Mouse (Mus musculus): ENCODE results near the gene Zbtb16.

DNA sequence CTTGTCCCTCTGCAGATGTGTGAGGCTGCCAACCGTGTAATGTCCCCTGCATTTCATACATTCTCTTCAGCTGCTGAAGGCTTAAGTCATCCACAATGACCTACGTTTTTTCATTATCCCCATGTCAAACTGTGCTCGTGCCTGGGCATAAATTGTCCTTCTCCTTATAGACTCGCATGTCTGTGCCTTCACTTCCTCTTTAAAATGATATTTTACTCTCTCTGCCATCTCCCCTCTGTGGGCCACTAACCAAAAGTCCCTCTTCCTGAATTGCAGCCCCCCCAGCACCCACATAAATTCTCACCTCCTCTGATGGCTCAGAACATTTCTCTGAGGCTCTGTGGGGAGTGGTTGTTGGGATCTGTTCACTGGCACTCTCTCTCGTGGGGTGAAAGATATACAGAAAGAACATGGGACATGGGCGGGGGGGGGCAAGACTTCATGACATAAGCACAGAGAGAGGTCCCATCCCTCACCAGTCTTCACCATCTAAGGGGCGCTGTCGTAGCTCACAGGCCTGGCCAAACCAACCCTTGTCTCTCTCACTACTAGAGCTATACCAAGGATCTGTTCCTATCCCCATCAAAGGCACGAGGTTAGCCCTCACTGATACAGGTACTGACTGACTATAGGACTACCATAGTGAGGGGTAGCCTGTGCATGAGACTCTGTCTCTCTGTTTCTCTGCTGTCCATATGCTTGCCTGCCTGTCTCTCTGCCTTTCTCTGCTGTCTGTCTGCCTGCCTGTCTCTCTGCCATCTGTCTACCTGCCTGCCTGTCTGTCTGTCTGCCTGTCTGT is 174.6 kb downstream of the Zbtb16 start:
- TF ChIP-seq ZC3H11A (IDR thresholded peaks at IDR 0.05; ENCODE audit: borderline replicate concordance, low read depth, low read length) (no peak), ZNF384 (IDR thresholded peaks at IDR 0.05; ENCODE audit: low read depth, low read length) (no peak), CHD2 (IDR thresholded peaks at IDR 0.05; ENCODE audit: low read depth, low read length) (no peak), MAFK (IDR thresholded peaks at IDR 0.05; ENCODE audit: insufficient read depth, low read depth, low read length) (no peak), HCFC1 (IDR thresholded peaks at IDR 0.05; ENCODE audit: borderline replicate concordance, insufficient read depth, low read length) (no peak)
